Mouse (Mus musculus) heart, postnatal 0 days (tissue): ENCODE measurements around the gene Rbm5.

ENCODE experiments used
- CTCF ChIP-seq: IDR thresholded peaks from 2 replicates; pipeline ENCODE4 v1.5.1; 2016; ENCODE audit warnings: antibody characterized with exemption, control low read depth, low read depth
- EP300 ChIP-seq: IDR thresholded peaks from 2 replicates; pipeline ENCODE4 v1.6.1; 2016; ENCODE audit warnings: antibody characterized with exemption, low read depth

DNA sequence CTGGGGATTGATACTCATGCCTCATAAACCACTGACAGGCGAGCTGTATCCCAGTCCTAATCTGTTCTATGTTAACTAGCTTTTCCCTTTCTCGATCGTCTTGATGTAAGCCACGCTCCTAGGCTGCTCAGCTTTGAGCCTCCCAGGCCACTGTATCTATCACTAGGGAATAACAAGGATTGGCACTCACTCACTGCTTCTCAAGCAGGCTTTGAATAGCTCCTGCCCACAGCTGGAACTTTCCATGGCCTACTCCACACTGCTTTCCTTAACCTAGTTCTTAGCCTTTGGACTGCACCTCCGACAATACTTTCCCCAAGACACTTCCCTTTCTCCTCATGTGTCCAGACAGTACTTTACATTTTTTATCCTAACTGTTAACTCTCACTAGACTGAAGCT is 1.9 kb downstream of the Rbm5 start:
- TF ChIP-seq EP300 (no peak), CTCF (no peak)
